Mouse (Mus musculus) heart, postnatal 0 days (tissue): ENCODE measurements around the gene Mcmbp. TPM values are rescaled to one million over a fixed set of nuclear protein-coding genes. Genes with fewer than 3 reads are reported as not detected.

Experiments used
- ATAC-seq: fragments of 200-750 bp; cut with Nextera tagmentation; 2 replicates; pipeline ENCODE4 v1.8.0; 2017; ENCODE audit warnings: low read depth, moderate number of reproducible peaks, moderate library complexity; ENCODE audit not compliant: insufficient read depth
- DNase-seq: peaks from one replicate; pipeline ENCODE4 v3.0.0-alpha.2; 2016; ENCODE audit warnings: low spot score
- H3K27ac ChIP-seq: fragments of 300-500 bp; sonication (generic); 2 replicates; pipeline ENCODE4 v1.5.1; 2014; ENCODE audit warnings: low read depth, mild to moderate bottlenecking
- H3K27me3 ChIP-seq: fragments of 300-500 bp; sonication (generic); 2 replicates; pipeline ENCODE4 v1.6.1; 2014; ENCODE audit warnings: low read length, mixed read lengths; ENCODE audit not compliant: control insufficient read depth, insufficient read depth
- H3K36me3 ChIP-seq: fragments of 300-500 bp; sonication (generic); replicated peaks from 2 replicates; pipeline ENCODE4 v1.6.1; 2014; ENCODE audit warnings: low read length, mixed read lengths; ENCODE audit not compliant: control insufficient read depth, insufficient read depth
- H3K4me1 ChIP-seq: fragments of 300-500 bp; sonication (generic); 2 replicates; pipeline ENCODE4 v1.6.1; 2014; ENCODE audit warnings: antibody characterized with exemption; ENCODE audit not compliant: control insufficient read depth, insufficient read depth
- H3K4me2 ChIP-seq: fragments of 300-500 bp; sonication (generic); 2 replicates; pipeline ENCODE4 v1.6.1; 2014; ENCODE audit warnings: low read depth, mild to moderate bottlenecking, low read length, moderate library complexity
- H3K4me3 ChIP-seq: fragments of 300-500 bp; sonication (generic); 2 replicates; pipeline ENCODE4 v1.5.1; 2014; ENCODE audit warnings: low read depth, low read length
- H3K9ac ChIP-seq: fragments of 300-500 bp; sonication (generic); replicated peaks from 2 replicates; pipeline ENCODE4 v1.6.1; 2014; ENCODE audit warnings: low read depth, low read length, mixed read lengths
- H3K9me3 ChIP-seq: fragments of 300-500 bp; sonication (generic); replicated peaks from 2 replicates; pipeline ENCODE4 v1.6.1; 2016; ENCODE audit warnings: low read length; ENCODE audit not compliant: control insufficient read depth
- CTCF ChIP-seq: IDR thresholded peaks from 2 replicates; pipeline ENCODE4 v1.5.1; 2016; ENCODE audit warnings: antibody characterized with exemption, control low read depth, low read depth
- EP300 ChIP-seq: IDR thresholded peaks from 2 replicates; pipeline ENCODE4 v1.6.1; 2016; ENCODE audit warnings: antibody characterized with exemption, low read depth
- WGBS: fragments of 180-500 bp; shearing (Covaris S2); extraction: QIAGEN DNeasy Blood & Tissue Kit; methylation state at CpG from one replicate; pipeline ENCODE4 v1.1.7; 2014; 5-methylcytosine and 5-hydroxymethylcytosine counted together
- polyA plus RNA-seq: library from polyadenylated mRNA; unstranded; fragments of >200 nt; fragmentation: Nextera tagmentation; extraction: Ambion mirVana; gene quantifications from 2 replicates; pipeline ENCODE4 v1.2.1, GENCODE M21; 2015
- total RNA-seq: library from RNA; depleted of rRNA; stranded (reverse); fragments of >200 nt; gene quantifications from 2 replicates; pipeline ENCODE4 v1.2.3, GENCODE M21; 2014; ENCODE audit warnings: low replicate concordance

Gene Mcmbp
- total and polyA plus RNA-seq, 2 experiments from 2014 or later, result 25.4 to 39.4 TPM

DNA sequence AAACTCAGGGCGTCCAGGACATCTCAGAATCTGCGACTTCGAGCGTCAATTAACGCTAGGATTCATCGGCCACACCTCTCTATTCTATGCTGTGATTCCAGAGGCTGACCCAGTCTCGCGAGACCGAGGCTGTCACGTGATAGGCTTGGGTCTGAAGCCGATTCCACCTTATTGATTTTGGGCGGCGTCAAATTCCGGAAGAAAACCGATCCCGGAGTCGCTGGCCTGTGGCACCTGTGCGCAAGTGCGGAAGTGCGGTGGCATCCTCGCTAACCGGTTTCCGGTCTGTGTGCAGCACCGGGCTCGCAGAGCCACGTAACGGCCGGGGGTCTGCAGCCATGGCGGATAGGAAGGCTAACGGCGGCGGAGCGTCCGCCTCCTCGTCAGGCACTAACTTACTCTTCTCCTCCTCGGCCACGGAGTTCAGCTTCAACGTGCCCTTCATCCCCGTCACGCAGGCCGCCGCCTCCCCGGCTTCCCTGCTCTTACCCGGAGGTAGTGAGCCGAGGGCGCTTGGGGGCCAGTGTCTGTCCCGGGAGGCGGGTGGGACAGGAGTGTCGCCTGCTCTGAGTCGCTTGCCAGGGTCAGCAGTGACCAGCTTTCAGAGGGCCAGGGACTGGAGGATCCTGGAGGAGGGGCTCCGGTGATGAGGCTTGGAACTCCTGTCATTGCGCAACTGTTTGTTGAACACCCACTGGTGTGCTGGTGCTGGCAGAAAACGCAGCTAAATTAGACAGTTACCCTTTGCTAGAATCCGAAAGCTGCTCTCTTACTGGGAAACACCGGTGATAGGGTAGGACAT lies 4.6 kb upstream of the Mcmbp start, which contains the start of gene Sec23ip:
Sec23ip (plus strand) TSS at position 260 of the 802 bp plus-strand sequence.
- under 1% methylated on average over 55 of the region's 55 CpGs for WGBS
- peaks cover 33% of the 10 kb centered on the region for H3K4me1 ChIP-seq
- no peaks in the 10 kb centered on the region for H3K9me3 ChIP-seq
- peak within 1 kb of the TSS; percentile 82 for H3K9ac ChIP-seq
- peak; percentile 96 for DNase-seq
- H3K27me3 ChIP-seq, result peaks cover 5% of the 10 kb centered on the region; the same call in 1 of the 2 replicates
- H3K27ac ChIP-seq, result peak within 1 kb of the TSS; percentile 85
- peak within 1 kb of the TSS; percentile 74 for H3K4me3 ChIP-seq
- peak; percentile 81 for ATAC-seq
- H3K36me3 ChIP-seq, result no peaks in the 10 kb centered on the region; the same call in 1 of the 2 replicates
- H3K4me2 ChIP-seq, result peak within 1 kb of the TSS; percentile 86
- TF ChIP-seq EP300 (peak; percentile 95), CTCF (no peak)

DNA sequence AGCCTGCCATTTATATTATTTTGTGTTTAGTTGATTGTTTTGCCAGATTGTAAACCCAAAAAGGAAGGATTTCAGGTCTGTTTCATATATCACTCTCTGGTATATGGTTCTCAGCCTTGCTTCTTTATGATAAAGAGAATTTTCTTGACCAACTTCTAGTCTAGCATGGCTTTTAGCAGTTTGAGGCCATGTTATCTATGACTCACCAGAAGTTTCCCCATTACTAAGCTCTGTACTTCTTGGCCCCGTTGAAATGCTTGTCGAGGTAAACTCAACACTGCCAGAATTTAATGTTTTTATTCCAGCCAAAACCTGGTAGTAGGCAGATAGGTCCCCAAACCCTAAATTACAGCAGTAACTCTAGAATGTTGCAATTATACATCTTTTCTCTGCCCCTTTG lies 3.6 kb upstream of the Mcmbp start:
- Histone ChIP-seq H3K27ac (no peak overlapping the region), H3K4me3 (no peak overlapping the region; the same call in 1 of the 2 replicates), H3K4me2 (peak overlapping the region; percentile 86), H3K27me3 (peaks cover 5% of the 10 kb centered on the region; the same call in 1 of the 2 replicates), H3K9ac (no peak overlapping the region), H3K9me3 (no peaks in the 10 kb centered on the region), H3K36me3 (no peaks in the 10 kb centered on the region), H3K4me1 (peaks cover 36% of the 10 kb centered on the region)
- DNase-seq (no peak), ATAC-seq (no peak)
- 55% methylated on average over 2 of the region's 2 CpGs for WGBS
- no peak for TF ChIP-seq CTCF
- TF ChIP-seq EP300, result no peak

DNA sequence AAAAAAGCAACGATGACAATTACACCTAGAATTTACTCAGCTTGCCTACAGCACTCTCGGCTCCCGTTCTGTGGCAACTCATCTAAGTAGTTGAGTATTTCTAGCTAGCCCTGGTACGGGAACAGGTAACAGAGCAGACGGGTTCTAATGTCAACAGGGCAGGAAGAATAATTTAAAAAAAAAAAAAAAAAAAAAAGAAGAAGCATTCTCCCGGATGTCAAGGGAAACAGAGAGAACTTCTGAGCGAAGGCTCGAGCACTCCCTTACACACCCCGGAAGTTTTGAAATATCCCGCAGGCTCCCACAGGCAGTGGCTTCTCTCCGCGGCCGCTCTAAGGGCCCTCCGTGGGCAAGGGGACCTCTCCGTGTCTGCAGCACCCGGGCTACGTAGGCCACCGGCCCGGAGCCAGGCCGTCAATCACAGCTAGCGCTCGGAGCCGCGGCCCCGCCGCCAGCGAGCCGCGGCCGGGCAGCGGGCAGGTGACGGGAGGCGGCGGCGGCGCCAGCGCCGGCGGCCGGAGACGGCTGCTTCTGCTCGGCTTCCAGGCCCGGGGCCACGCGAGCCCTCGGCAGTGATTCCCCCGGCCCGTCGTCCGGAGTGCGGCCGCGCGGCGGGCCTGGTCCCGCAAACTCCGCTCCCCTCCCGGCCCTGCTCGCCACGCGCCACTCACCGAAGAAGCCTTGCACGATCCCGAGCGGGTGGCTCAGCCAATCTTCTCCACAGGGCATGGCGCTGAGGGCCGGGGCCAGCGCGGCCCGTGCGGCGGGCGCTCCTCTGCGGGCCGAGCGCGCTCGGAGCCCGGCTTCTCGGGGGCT lies 625 bp downstream of the Mcmbp start:
- 0 out of 2 replicates have a peak, but pooled peaks cover 2% of the 10 kb centered on the region for H3K36me3 ChIP-seq
- peak; percentile 31 for ATAC-seq
- no peaks in the 10 kb centered on the region for H3K9me3 ChIP-seq
- TF ChIP-seq EP300, result no peak
- TF ChIP-seq CTCF, result no peak
- peaks cover 31% of the 10 kb centered on the region for H3K4me1 ChIP-seq
- H3K4me3 ChIP-seq, result peak overlapping the region; percentile 92
- DNase-seq, result peak; percentile 46
- H3K4me2 ChIP-seq, result peak overlapping the region; percentile 87
- peak overlapping the region; percentile 90 for H3K27ac ChIP-seq
- peaks cover 5% of the 10 kb centered on the region; the same call in 1 of the 2 replicates for H3K27me3 ChIP-seq
- H3K9ac ChIP-seq, result peak overlapping the region; percentile 95
- under 1% methylated on average over 73 of the region's 80 CpGs for WGBS

DNA sequence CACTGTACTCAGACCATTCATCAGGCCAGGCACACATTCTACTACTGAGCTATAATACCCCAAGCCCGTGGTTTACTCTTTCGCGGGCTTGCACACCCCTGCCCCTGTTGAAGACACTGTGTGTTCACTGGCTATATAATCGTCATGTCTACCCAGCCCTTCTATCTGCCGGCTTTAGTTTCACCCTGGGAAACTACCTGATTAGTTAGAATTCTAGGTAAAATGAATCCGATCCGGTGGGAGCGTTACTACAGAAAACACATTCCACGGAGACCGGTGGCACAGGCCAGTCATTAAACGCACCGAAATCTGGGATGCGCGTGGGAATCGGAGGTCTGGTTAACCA lies 1.2 kb downstream of the Mcmbp start:
- Histone ChIP-seq H3K4me2 (peak overlapping the region; percentile 87), H3K36me3 (0 out of 2 replicates have a peak, but pooled peaks cover 5% of the 10 kb centered on the region), H3K9ac (peak overlapping the region; percentile 95), H3K4me3 (peak overlapping the region; percentile 92), H3K27me3 (peaks cover 5% of the 10 kb centered on the region; the same call in 1 of the 2 replicates), H3K27ac (0 out of 2 replicates have a peak overlapping the region, but pooled peaks have one; percentile 90), H3K9me3 (no peaks in the 10 kb centered on the region), H3K4me1 (peaks cover 27% of the 10 kb centered on the region)
- no peak for ATAC-seq
- DNase-seq, result no peak
- TF ChIP-seq EP300 (no peak), CTCF (no peak)
- WGBS, result 2% methylated on average over 15 of the region's 15 CpGs

DNA sequence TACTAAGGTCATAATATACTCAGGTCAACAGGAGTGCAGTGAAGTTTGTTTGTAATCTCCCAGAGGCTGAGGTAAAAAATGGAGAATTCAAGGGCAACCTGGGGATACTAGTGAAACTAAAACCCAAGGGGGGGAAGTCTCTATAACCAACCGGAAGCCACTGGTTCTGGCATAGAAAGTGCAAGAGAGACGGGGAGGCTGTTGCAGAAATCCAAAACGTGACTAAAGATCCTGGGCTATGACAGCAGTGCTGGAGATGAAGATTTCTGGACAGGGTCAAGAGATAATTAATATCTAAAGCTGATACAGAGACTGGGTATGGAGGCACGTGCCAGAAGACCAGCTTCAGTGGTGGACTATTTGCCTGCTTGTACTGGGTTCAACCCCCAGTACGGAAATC lies 2.3 kb downstream of the Mcmbp start:
- Histone ChIP-seq H3K4me1 (peaks cover 25% of the 10 kb centered on the region), H3K36me3 (0 out of 2 replicates have a peak, but pooled peaks cover 5% of the 10 kb centered on the region), H3K27me3 (peaks cover 5% of the 10 kb centered on the region; the same call in 1 of the 2 replicates), H3K9ac (no peak overlapping the region), H3K27ac (no peak overlapping the region), H3K4me3 (peak overlapping the region; percentile 92; the same call in 1 of the 2 replicates), H3K9me3 (no peaks in the 10 kb centered on the region), H3K4me2 (peak overlapping the region; percentile 87)
- WGBS, result 44% methylated on average over 5 of the region's 5 CpGs
- TF ChIP-seq EP300, result no peak
- TF ChIP-seq CTCF, result no peak
- ATAC-seq (no peak), DNase-seq (no peak)
